Mouse (Mus musculus): ENCODE data around the gene Synj2. TPM values are rescaled to one million over a fixed set of nuclear protein-coding genes. Genes with fewer than 3 reads are reported as not detected.

Synj2 gene
- 4.4 and 4.7 TPM in 2 replicates for polyA plus RNA-seq (2012; rRNA removed)
- 3.3 and 3.6 TPM in 2 replicates for polyA plus RNA-seq (2014; fragmentation: Nextera tagmentation; extraction: Ambion mirVana)

GRCm38 (mm10) chr17:5941230-5942043 lies at the start of gene Synj2:
Gene Synj2 (plus strand): TSS chr17:5941280.
- TF ChIP-seq POLR2A (IDR thresholded peaks at IDR 0.05; ENCODE audit: borderline replicate concordance, extremely low read depth, insufficient read depth, insufficient read length): no peak
- Histone ChIP-seq H3K9me3 (ENCODE audit: control insufficient read depth, low read length) (no peaks in the 10 kb centered on the region), H3K36me3 (ENCODE audit: control insufficient read depth, insufficient read depth, low read length) (no peaks in the 10 kb centered on the region), H3K27ac (replicated peaks; ENCODE audit: low read depth, low read length) (0 out of 2 replicates have a peak within 1 kb of the TSS, but pooled peaks have one; percentile 26), H3K27me3 (ENCODE audit: control insufficient read depth, insufficient read depth, low read length) (peaks cover 25% of the 10 kb centered on the region; the same call in 1 of the 2 replicates), H3K4me2 (replicated peaks; ENCODE audit: low read depth, low read length, severe bottlenecking) (peak within 1 kb of the TSS; percentile 78), H3K9ac (ENCODE audit: low read depth, low read length, severe bottlenecking) (peak within 1 kb of the TSS; percentile 67), H3K4me1 (ENCODE audit: control insufficient read depth, insufficient read depth, low read length) (no peaks in the 10 kb centered on the region), H3K4me3 (replicated peaks; ENCODE audit: low read length) (peak within 1 kb of the TSS; percentile 61)
- WGBS: 3% methylated on average over 29 of the region's 52 CpGs
- peak; percentile 51 for DNase-seq (ENCODE audit: low spot score)
- peak; percentile 56; the same call in 1 of the 2 replicates for ATAC-seq (ENCODE audit: low FRiP score, low read depth)

GRCm38 (mm10) chr17:5891933-5892683 lies 49.0 kb upstream of the Synj2 start:
- Histone ChIP-seq H3K9ac (ENCODE audit: low read depth, low read length, severe bottlenecking) (no peak overlapping the region), H3K9me3 (ENCODE audit: control insufficient read depth, low read length) (no peaks in the 10 kb centered on the region), H3K27me3 (ENCODE audit: control insufficient read depth, insufficient read depth, low read length) (no peaks in the 10 kb centered on the region), H3K27ac (replicated peaks; ENCODE audit: low read depth, low read length) (no peak overlapping the region), H3K4me1 (ENCODE audit: control insufficient read depth, insufficient read depth, low read length) (no peaks in the 10 kb centered on the region), H3K36me3 (ENCODE audit: control insufficient read depth, insufficient read depth, low read length) (peaks cover 26% of the 10 kb centered on the region), H3K4me3 (replicated peaks; ENCODE audit: low read length) (no peak overlapping the region), H3K4me2 (replicated peaks; ENCODE audit: low read depth, low read length, severe bottlenecking) (no peak overlapping the region)
- ATAC-seq (ENCODE audit: low FRiP score, low read depth) (no peak), DNase-seq (ENCODE audit: low spot score) (no peak)
- WGBS: 86% methylated on average over 9 of the region's 9 CpGs
- no peak for TF ChIP-seq POLR2A (IDR thresholded peaks at IDR 0.05; ENCODE audit: borderline replicate concordance, extremely low read depth, insufficient read depth, insufficient read length)

GRCm38 (mm10) chr17:5893092-5893491 lies 48.0 kb upstream of the Synj2 start:
- Histone ChIP-seq H3K4me1 (ENCODE audit: control insufficient read depth, insufficient read depth, low read length) (no peaks in the 10 kb centered on the region), H3K4me3 (replicated peaks; ENCODE audit: low read length) (no peak overlapping the region), H3K9ac (ENCODE audit: low read depth, low read length, severe bottlenecking) (no peak overlapping the region), H3K27me3 (ENCODE audit: control insufficient read depth, insufficient read depth, low read length) (no peaks in the 10 kb centered on the region), H3K9me3 (ENCODE audit: control insufficient read depth, low read length) (no peaks in the 10 kb centered on the region), H3K27ac (replicated peaks; ENCODE audit: low read depth, low read length) (no peak overlapping the region), H3K4me2 (replicated peaks; ENCODE audit: low read depth, low read length, severe bottlenecking) (no peak overlapping the region), H3K36me3 (ENCODE audit: control insufficient read depth, insufficient read depth, low read length) (peaks cover 26% of the 10 kb centered on the region)
- 19% methylated on average over 7 of the region's 7 CpGs for WGBS
- no peak for DNase-seq (ENCODE audit: low spot score)
- no peak for ATAC-seq (ENCODE audit: low FRiP score, low read depth)
- TF ChIP-seq POLR2A (IDR thresholded peaks at IDR 0.05; ENCODE audit: borderline replicate concordance, extremely low read depth, insufficient read depth, insufficient read length): no peak

- WGBS: 73% methylated on average over 7 of the region's 7 CpGs
- ATAC-seq (ENCODE audit: low FRiP score, low read depth) (no peak), DNase-seq (ENCODE audit: low spot score) (no peak)
- Histone ChIP-seq H3K4me2 (replicated peaks; ENCODE audit: low read depth, low read length, severe bottlenecking) (no peak overlapping the region), H3K9ac (ENCODE audit: low read depth, low read length, severe bottlenecking) (no peak overlapping the region), H3K4me1 (ENCODE audit: control insufficient read depth, insufficient read depth, low read length) (no peaks in the 10 kb centered on the region), H3K27ac (replicated peaks; ENCODE audit: low read depth, low read length) (no peak overlapping the region), H3K36me3 (ENCODE audit: control insufficient read depth, insufficient read depth, low read length) (peaks cover 26% of the 10 kb centered on the region), H3K4me3 (replicated peaks; ENCODE audit: low read length) (no peak overlapping the region), H3K9me3 (ENCODE audit: control insufficient read depth, low read length) (no peaks in the 10 kb centered on the region), H3K27me3 (ENCODE audit: control insufficient read depth, insufficient read depth, low read length) (no peaks in the 10 kb centered on the region)
- TF ChIP-seq POLR2A (IDR thresholded peaks at IDR 0.05; ENCODE audit: borderline replicate concordance, extremely low read depth, insufficient read depth, insufficient read length): no peak
Observed at GRCm38 (mm10) chr17:5893574-5894148, 47.4 kb upstream of the Synj2 start.

- H3K27me3 ChIP-seq (ENCODE audit: control insufficient read depth, insufficient read depth, low read length): no peaks in the 10 kb centered on the region
- WGBS: 49% methylated on average over 4 of the region's 4 CpGs
- peaks cover 26% of the 10 kb centered on the region for H3K36me3 ChIP-seq (ENCODE audit: control insufficient read depth, insufficient read depth, low read length)
- no peak for TF ChIP-seq POLR2A (IDR thresholded peaks at IDR 0.05; ENCODE audit: borderline replicate concordance, extremely low read depth, insufficient read depth, insufficient read length)
- no peak overlapping the region for H3K4me3 ChIP-seq (replicated peaks; ENCODE audit: low read length)
- DNase-seq (ENCODE audit: low spot score) (no peak), ATAC-seq (ENCODE audit: low FRiP score, low read depth) (no peak)
- H3K9ac ChIP-seq (ENCODE audit: low read depth, low read length, severe bottlenecking): no peak overlapping the region
- no peak overlapping the region for H3K4me2 ChIP-seq (replicated peaks; ENCODE audit: low read depth, low read length, severe bottlenecking)
- H3K4me1 ChIP-seq (ENCODE audit: control insufficient read depth, insufficient read depth, low read length): no peaks in the 10 kb centered on the region
- H3K9me3 ChIP-seq (ENCODE audit: control insufficient read depth, low read length): no peaks in the 10 kb centered on the region
- no peak overlapping the region for H3K27ac ChIP-seq (replicated peaks; ENCODE audit: low read depth, low read length)
Observed at GRCm38 (mm10) chr17:5896066-5896465, 45.0 kb upstream of the Synj2 start.
